Mouse (Mus musculus) small intestine, adult 2 months (tissue): ENCODE results near the gene Rassf1. TPM values are rescaled to one million over a fixed set of nuclear protein-coding genes. Genes with fewer than 3 reads are reported as not detected.

Source experiments
- H3K27ac ChIP-seq: fragments of 200-500 bp; 2 replicates; pipeline ENCODE4 v1.5.1; 2012; ENCODE audit warnings: low read depth, low read length, control low read depth, inconsistent platforms; ENCODE audit not compliant: insufficient read depth
- H3K27me3 ChIP-seq: fragments of 200-500 bp; 2 replicates; pipeline ENCODE4 v1.6.1; 2012; ENCODE audit warnings: mild to moderate bottlenecking, moderate library complexity, low read length, inconsistent platforms; ENCODE audit not compliant: control insufficient read depth, insufficient read depth
- H3K36me3 ChIP-seq: fragments of 200-500 bp; 2 replicates; pipeline ENCODE4 v1.6.1; 2012; ENCODE audit warnings: mild to moderate bottlenecking, low read length, control low read depth, inconsistent platforms; ENCODE audit not compliant: control insufficient read depth, insufficient read depth
- H3K4me1 ChIP-seq: fragments of 200-500 bp; 2 replicates; pipeline ENCODE4 v1.6.1; 2012; ENCODE audit warnings: low read length, inconsistent platforms, mixed read lengths; ENCODE audit not compliant: control insufficient read depth, insufficient read depth, insufficient read length
- H3K4me3 ChIP-seq: fragments of 200-500 bp; 2 replicates; pipeline ENCODE4 v1.5.1; 2012; ENCODE audit warnings: low read depth, mild to moderate bottlenecking, control low read depth, inconsistent platforms, low read length, moderate library complexity
- CTCF ChIP-seq: fragments of 200-500 bp; IDR thresholded peaks from 2 replicates; pipeline ENCODE4 v1.5.1; 2012; ENCODE audit warnings: low read depth, mild to moderate bottlenecking, control low read depth, inconsistent platforms, low read length, moderate library complexity, mixed read lengths; ENCODE audit not compliant: insufficient replicate concordance, insufficient read length; ENCODE audit errors: extremely low read depth
- POLR2A ChIP-seq: fragments of 200-500 bp; IDR thresholded peaks from 2 replicates; pipeline ENCODE4 v1.6.1; 2012; ENCODE audit warnings: low read depth, mild to moderate bottlenecking, control low read depth, inconsistent platforms, low read length, moderate library complexity
- WGBS: fragments of 180-500 bp; shearing (Covaris S2); methylation state at CpG from one replicate; pipeline ENCODE4 v1.1.7; 2018; 5-methylcytosine and 5-hydroxymethylcytosine counted together
- polyA plus RNA-seq: library from polyadenylated mRNA; depleted of rRNA; stranded (reverse); fragments of >200 nt; gene quantifications from 2 replicates; pipeline ENCODE4 v1.2.3, GENCODE M21; 2012

Gene Rassf1
- polyA plus RNA-seq, 1 experiment = 33.2 TPM

DNA sequence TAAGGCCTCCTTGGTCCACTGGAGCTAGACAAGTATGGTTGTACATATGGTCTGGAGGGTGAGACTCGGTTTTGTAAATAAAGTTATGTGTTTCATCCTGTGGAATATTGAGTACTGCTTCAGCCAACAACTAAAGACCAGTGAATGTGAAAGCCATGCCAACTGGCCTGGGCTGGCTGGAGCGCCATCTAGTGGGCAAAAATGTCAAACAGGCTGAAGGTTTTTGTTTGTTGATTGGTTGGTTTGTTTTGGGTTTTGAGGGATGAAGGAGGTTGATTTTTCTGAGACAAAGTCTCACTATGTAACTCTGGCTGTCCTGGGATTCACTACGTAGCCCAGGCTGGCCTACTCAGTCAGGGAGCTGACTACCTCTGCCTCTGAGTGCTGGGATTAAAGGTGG lies 5.8 kb upstream of the Rassf1 start:
- Histone ChIP-seq H3K4me3 (no peak overlapping the region), H3K27ac (no peak overlapping the region), H3K4me1 (peaks cover 15% of the 10 kb centered on the region), H3K27me3 (no peaks in the 10 kb centered on the region), H3K36me3 (peaks cover 8% of the 10 kb centered on the region; the same call in 1 of the 2 replicates)
- TF ChIP-seq POLR2A (no peak), CTCF (peak; percentile 95; the same call in 1 of the 2 replicates)
- 18% methylated on average over 3 of the region's 3 CpGs for WGBS

DNA sequence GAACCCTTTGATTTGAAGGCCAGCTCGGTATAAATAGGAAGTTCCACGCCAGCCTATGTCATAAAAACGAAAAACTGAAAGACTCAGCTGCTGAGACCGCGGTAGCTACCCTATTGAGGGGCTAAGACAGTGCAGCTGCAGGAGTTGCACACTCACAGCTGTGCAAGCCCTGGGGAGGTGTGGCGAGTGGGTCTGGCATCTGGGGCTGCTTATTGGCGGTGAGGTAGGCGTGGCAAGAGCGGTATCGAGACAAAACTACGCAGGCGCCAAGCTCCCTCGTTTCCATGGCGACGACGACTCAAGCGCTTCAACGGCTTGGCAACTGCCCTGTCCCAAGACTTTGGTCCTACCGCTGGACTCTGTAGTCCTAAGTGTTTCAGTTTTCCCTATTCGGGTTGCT lies 4.3 kb upstream of the Rassf1 start, which contains the start of gene Zmynd10:
Zmynd10 (plus strand) TSS at position 273 of the 400 bp plus-strand sequence.
- TF ChIP-seq POLR2A = no peak
- no peak for TF ChIP-seq CTCF
- peak within 1 kb of the TSS; percentile 27 for H3K4me3 ChIP-seq
- H3K27me3 ChIP-seq = no peaks in the 10 kb centered on the region
- WGBS = 2% methylated on average over 20 of the region's 20 CpGs
- peaks cover 8% of the 10 kb centered on the region; the same call in 1 of the 2 replicates for H3K36me3 ChIP-seq
- H3K27ac ChIP-seq = no peak within 1 kb of the TSS
- H3K4me1 ChIP-seq = peaks cover 18% of the 10 kb centered on the region

- Histone ChIP-seq H3K4me3 (no peak overlapping the region), H3K36me3 (peaks cover 8% of the 10 kb centered on the region; the same call in 1 of the 2 replicates), H3K4me1 (peaks cover 18% of the 10 kb centered on the region), H3K27me3 (no peaks in the 10 kb centered on the region), H3K27ac (no peak overlapping the region)
- TF ChIP-seq CTCF (no peak), POLR2A (no peak)
- WGBS = 69% methylated on average over 5 of the region's 5 CpGs
Measured at GRCm38 (mm10) chr9:107547957-107548356, 3.4 kb upstream of the Rassf1 start.

GRCm38 (mm10) chr9:107548820-107549219 lies 2.5 kb upstream of the Rassf1 start:
- Histone ChIP-seq H3K4me3 (no peak overlapping the region), H3K27ac (no peak overlapping the region), H3K27me3 (no peaks in the 10 kb centered on the region), H3K36me3 (peaks cover 8% of the 10 kb centered on the region; the same call in 1 of the 2 replicates), H3K4me1 (peaks cover 19% of the 10 kb centered on the region)
- TF ChIP-seq POLR2A (no peak), CTCF (no peak)
- 92% methylated on average over 10 of the region's 10 CpGs for WGBS

DNA sequence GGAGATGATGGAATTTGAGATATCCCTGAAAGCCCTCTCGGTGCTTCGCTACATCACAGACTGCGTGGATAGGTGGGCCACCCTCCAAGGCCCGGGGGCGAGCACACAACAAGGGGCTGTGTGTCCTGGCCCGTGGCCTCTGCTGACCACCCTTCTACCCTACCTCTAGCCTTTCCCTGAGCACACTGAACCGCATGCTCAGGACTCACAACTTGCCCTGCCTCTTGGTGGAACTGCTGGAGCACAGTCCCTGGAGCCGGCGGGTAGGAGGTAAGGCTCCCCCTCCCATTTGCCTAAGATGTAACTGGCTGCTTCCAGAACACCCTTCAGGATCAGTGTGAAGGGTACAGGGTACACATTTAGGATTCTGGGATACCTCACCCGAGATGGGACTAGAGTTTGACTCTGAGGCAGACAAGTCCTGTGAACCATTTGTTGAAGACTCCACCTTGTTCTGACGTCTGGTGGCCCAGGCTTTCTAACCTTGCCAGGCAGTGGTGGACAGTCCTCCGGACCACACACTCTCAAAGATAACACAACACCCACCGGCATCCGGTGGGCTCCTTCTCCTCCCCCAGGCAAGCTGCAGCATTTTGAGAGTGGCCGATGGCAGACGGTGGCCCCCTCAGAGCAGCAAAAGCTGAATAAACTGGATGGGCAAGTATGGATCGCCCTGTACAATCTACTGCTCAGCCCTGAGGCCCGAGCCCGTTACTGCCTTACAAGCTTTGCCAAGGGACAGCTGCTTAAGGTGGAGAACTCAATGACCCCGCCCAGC lies 1.9 kb upstream of the Rassf1 start:
- no peak overlapping the region for H3K27ac ChIP-seq
- whole genome bisulfite sequencing = 91% methylated on average over 20 of the region's 20 CpGs

GRCm38 (mm10) chr9:107550491-107551116 lies 751 bp upstream of the Rassf1 start:
- no peak for TF ChIP-seq CTCF
- no peak overlapping the region for H3K4me3 ChIP-seq
- peaks cover 21% of the 10 kb centered on the region for H3K4me1 ChIP-seq
- H3K36me3 ChIP-seq = no peaks in the 10 kb centered on the region
- 58% methylated on average over 23 of the region's 23 CpGs for WGBS
- H3K27me3 ChIP-seq = no peaks in the 10 kb centered on the region
- peak overlapping the region; percentile 33; the same call in 1 of the 2 replicates for H3K27ac ChIP-seq

More for the DNA sequence above, 1.9 kb upstream of the Rassf1 start:
- Histone ChIP-seq H3K4me3 (no peak overlapping the region), H3K4me1 (peaks cover 21% of the 10 kb centered on the region), H3K27me3 (no peaks in the 10 kb centered on the region), H3K36me3 (peaks cover 3% of the 10 kb centered on the region; the same call in 1 of the 2 replicates)
- TF ChIP-seq CTCF = no peak
- TF ChIP-seq POLR2A = no peak

DNA sequence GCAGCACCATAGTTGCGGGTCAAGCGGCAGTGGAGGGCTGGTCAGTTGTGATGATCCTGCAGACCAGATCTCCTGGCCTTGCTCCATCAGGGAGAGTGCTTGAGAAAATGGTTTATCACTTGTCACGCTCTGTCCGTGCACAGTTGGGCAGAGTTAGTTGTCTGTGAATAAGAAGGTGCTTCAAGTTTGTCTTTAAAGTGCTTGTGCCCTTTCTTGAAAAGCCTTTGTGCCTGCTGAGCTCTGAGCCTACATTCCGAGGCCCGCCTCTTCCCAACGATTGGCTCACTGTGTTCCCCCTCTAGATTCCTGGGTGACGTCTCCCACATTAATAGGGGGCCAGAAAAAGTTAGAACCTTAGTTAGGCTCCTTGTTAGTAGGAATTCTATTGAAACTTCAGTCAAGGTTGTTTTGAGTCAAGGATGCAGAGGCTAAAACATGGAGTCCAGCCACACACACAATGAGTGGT lies 568 bp downstream of the Rassf1 start:
- TF ChIP-seq CTCF (no peak), POLR2A (no peak; the same call in 1 of the 2 replicates)
- no peaks in the 10 kb centered on the region for H3K36me3 ChIP-seq
- H3K4me1 ChIP-seq = peaks cover 21% of the 10 kb centered on the region
- H3K4me3 ChIP-seq = peak overlapping the region; percentile 65
- 49% methylated on average over 8 of the region's 8 CpGs for WGBS
- no peaks in the 10 kb centered on the region for H3K27me3 ChIP-seq
- H3K27ac ChIP-seq = peak overlapping the region; percentile 27; the same call in 1 of the 2 replicates
